Mouse (Mus musculus) hindbrain, embryonic 11.5 days (tissue): ENCODE measurements at regions not wholly inside any gene's neighbourhood (a gene's known extent, or its start where the extent isn't known, plus 50 kb on each side); places are given as distances from the start of the nearest gene placed in this dataset.

Experiments used
- ATAC-seq: fragments of 200-750 bp; cut with Nextera tagmentation; 2 replicates; pipeline ENCODE4 v1.8.0; 2017; ENCODE audit warnings: mild to moderate bottlenecking, moderate TSS enrichment, moderate library complexity; ENCODE audit not compliant: low FRiP score
- DNase-seq: peaks from one replicate; pipeline ENCODE4 v3.0.0-alpha.2; 2015; ENCODE audit warnings: low spot score
- H3K27ac ChIP-seq: fragments of 300-500 bp; sonication (generic); 2 replicates; pipeline ENCODE4 v1.5.1; 2014; ENCODE audit warnings: mild to moderate bottlenecking, low read depth, low read length
- H3K27me3 ChIP-seq: fragments of 300-500 bp; sonication (generic); 2 replicates; pipeline ENCODE4 v1.6.1; 2014; ENCODE audit warnings: mild to moderate bottlenecking, low read length, moderate library complexity, mixed read lengths; ENCODE audit not compliant: control insufficient read depth, insufficient read depth
- H3K36me3 ChIP-seq: fragments of 300-500 bp; sonication (generic); 2 replicates; pipeline ENCODE4 v1.6.1; 2014; ENCODE audit warnings: mild to moderate bottlenecking, low read length, moderate library complexity, mixed read lengths; ENCODE audit not compliant: control insufficient read depth, insufficient read depth
- H3K4me1 ChIP-seq: fragments of 300-500 bp; sonication (generic); replicated peaks from 2 replicates; pipeline ENCODE4 v1.6.1; 2014; ENCODE audit warnings: low read length, mixed read lengths; ENCODE audit not compliant: control insufficient read depth, insufficient read depth
- H3K4me2 ChIP-seq: fragments of 300-500 bp; sonication (generic); replicated peaks from 2 replicates; pipeline ENCODE4 v1.6.1; 2014; ENCODE audit warnings: mild to moderate bottlenecking, low read depth, low read length
- H3K4me3 ChIP-seq: fragments of 300-500 bp; sonication (generic); 2 replicates; pipeline ENCODE4 v1.5.1; 2014; ENCODE audit warnings: low read depth, low read length
- H3K9ac ChIP-seq: fragments of 300-500 bp; sonication (generic); 2 replicates; pipeline ENCODE4 v1.6.1; 2014; ENCODE audit warnings: low read depth, low read length
- H3K9me3 ChIP-seq: fragments of 300-500 bp; sonication (generic); 2 replicates; pipeline ENCODE4 v1.6.1; 2016; ENCODE audit warnings: low read length; ENCODE audit not compliant: control insufficient read depth
- WGBS: fragments of 180-500 bp; shearing (Covaris S2); extraction: QIAGEN DNeasy Blood & Tissue Kit; methylation state at CpG from one replicate; pipeline ENCODE4 v1.1.7; 2014; 5-methylcytosine and 5-hydroxymethylcytosine counted together

DNA sequence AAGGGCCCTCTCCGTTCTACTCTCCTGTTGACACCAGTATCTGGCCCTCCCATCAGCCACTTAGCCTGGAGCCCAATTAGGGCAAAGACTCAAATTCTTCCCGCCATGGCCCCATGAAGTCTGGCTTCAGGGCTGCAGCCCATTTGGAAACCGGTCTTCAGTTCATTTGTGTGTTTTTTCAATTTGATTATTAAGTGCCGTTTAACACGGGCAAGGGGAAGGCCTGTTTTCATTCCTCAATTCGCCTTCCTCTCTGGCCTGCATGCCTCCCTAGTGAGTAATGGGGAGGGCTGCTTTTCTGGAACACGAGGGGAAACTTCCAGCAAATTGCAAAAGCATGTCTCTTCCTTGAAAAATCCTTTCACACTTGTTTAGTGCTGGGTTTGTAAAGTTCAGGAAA is 89.1 kb upstream of the Rbpj start:
- H3K36me3 ChIP-seq = no peaks in the 10 kb centered on the region
- H3K9me3 ChIP-seq = no peaks in the 10 kb centered on the region
- no peak for ATAC-seq
- no peak for DNase-seq
- no peak overlapping the region for H3K4me3 ChIP-seq
- H3K27me3 ChIP-seq = no peaks in the 10 kb centered on the region
- WGBS = 74% methylated on average over 7 of the region's 7 CpGs
- H3K4me1 ChIP-seq = no peaks in the 10 kb centered on the region
- no peak overlapping the region for H3K27ac ChIP-seq
- no peak overlapping the region for H3K9ac ChIP-seq
- H3K4me2 ChIP-seq = no peak overlapping the region

DNA sequence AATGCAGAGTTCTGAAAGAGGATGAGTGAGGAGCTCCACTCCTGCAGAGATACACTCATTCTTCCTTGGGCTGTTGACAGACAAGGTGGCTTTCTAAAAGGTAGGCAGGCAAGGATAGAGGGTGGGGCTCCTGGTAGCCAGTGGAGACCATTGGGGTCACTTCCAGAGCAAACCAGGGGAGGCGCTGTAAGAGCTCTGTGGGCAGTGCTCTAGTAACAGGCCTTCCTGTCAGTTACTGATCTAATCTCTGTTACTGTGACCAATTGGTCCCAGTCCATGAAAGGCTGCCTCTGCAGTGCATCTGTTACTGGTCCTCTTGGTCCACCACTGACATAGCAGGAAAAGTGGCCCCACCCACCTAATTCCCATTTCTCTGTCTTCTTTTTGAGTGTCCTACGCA is 88.3 kb upstream of the Rbpj start:
- H3K4me3 ChIP-seq = no peak overlapping the region
- no peaks in the 10 kb centered on the region for H3K9me3 ChIP-seq
- ATAC-seq (no peak), DNase-seq (no peak)
- H3K27ac ChIP-seq = no peak overlapping the region
- H3K9ac ChIP-seq = no peak overlapping the region
- no peaks in the 10 kb centered on the region for H3K4me1 ChIP-seq
- H3K27me3 ChIP-seq = no peaks in the 10 kb centered on the region
- 80% methylated on average over 2 of the region's 2 CpGs for WGBS
- no peak overlapping the region for H3K4me2 ChIP-seq
- H3K36me3 ChIP-seq = no peaks in the 10 kb centered on the region

DNA sequence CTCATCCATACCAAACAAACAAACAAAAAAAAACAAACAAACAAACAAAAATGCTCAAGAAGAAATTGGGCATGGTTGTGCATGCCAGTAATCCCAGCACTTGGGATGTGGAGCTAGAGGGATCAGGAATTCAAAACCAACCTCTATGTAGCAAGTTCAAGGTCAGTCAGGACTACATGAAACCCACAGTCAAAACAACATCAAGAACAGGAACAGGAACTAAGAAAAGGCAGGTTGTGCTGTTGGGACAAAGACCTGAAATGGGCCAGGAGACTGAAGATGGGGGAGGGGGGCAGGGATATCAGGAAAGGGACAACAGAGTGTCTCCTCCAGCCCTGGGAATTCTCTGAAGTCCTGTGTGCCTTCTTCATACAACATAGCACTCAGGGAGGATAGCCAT is 87.8 kb upstream of the Rbpj start:
- no peak overlapping the region for H3K4me2 ChIP-seq
- H3K9me3 ChIP-seq = no peaks in the 10 kb centered on the region
- DNase-seq (no peak), ATAC-seq (no peak)
- H3K27me3 ChIP-seq = no peaks in the 10 kb centered on the region
- no peaks in the 10 kb centered on the region for H3K36me3 ChIP-seq
- no peak overlapping the region for H3K4me3 ChIP-seq
- H3K4me1 ChIP-seq = no peaks in the 10 kb centered on the region
- H3K27ac ChIP-seq = no peak overlapping the region
- H3K9ac ChIP-seq = no peak overlapping the region

DNA sequence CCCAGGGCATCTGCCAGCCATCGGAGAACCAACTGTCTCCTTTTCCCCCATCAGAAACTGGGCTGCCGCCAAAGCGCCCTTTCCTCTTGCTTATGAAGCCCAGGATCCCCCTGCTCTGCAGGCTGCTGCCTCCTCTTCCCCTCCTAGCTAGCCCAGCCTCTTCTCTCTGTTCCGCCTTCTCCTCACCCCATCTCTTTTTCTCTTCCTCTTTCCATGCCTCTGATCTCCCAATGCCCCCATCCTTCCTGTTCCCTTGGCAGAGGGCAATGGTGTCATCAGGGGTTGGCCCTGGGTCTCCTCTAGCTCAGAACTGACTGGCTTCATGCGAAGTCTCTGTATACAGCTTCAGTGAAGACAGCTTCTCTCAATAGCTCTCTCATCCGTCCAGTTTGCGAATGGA is 87.4 kb upstream of the Rbpj start:
- H3K27me3 ChIP-seq = no peaks in the 10 kb centered on the region
- H3K4me2 ChIP-seq = no peak overlapping the region
- DNase-seq (no peak), ATAC-seq (no peak)
- no peak overlapping the region for H3K27ac ChIP-seq
- 92% methylated on average over 7 of the region's 7 CpGs for WGBS
- no peak overlapping the region for H3K9ac ChIP-seq
- no peaks in the 10 kb centered on the region for H3K36me3 ChIP-seq
- no peaks in the 10 kb centered on the region for H3K4me1 ChIP-seq
- H3K4me3 ChIP-seq = no peak overlapping the region
- H3K9me3 ChIP-seq = no peaks in the 10 kb centered on the region

- no peaks in the 10 kb centered on the region for H3K36me3 ChIP-seq
- H3K9ac ChIP-seq = no peak overlapping the region
- DNase-seq (no peak), ATAC-seq (no peak)
- no peaks in the 10 kb centered on the region for H3K27me3 ChIP-seq
- H3K9me3 ChIP-seq = no peaks in the 10 kb centered on the region
- H3K4me3 ChIP-seq = no peak overlapping the region
- H3K4me1 ChIP-seq = no peaks in the 10 kb centered on the region
- no peak overlapping the region for H3K4me2 ChIP-seq
- 80% methylated on average over 17 of the region's 17 CpGs for WGBS
- H3K27ac ChIP-seq = no peak overlapping the region
These were observed 86.3 kb upstream of the Rbpj start for GRCm38 (mm10) chr5:53379612-53380011.

DNA sequence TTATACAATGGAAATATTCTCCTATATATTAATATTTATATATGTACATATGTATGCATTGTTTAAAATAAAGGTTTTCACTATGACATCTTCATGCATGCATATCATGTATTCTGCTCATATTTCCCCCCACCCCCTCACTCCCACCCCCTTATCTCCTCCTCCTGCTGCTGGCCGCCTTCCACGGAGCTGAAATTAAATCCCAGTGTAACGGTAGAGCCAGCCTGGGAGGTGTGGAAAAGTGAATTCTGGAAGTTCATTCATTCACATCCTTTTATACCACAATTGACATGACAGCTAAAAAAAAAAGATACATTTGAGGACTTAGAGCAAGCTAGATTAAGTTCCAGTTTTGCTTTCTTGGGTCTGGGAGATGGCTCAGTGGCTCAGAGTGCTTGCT is 85.7 kb upstream of the Rbpj start:
- H3K27me3 ChIP-seq = no peaks in the 10 kb centered on the region
- no peak overlapping the region for H3K9ac ChIP-seq
- no peak overlapping the region for H3K27ac ChIP-seq
- no peak overlapping the region for H3K4me3 ChIP-seq
- no peaks in the 10 kb centered on the region for H3K36me3 ChIP-seq
- ATAC-seq = no peak
- H3K4me2 ChIP-seq = no peak overlapping the region
- H3K9me3 ChIP-seq = no peaks in the 10 kb centered on the region
- DNase-seq = no peak
- no peaks in the 10 kb centered on the region for H3K4me1 ChIP-seq
- WGBS = 61% methylated on average over 3 of the region's 3 CpGs

- Histone ChIP-seq H3K9ac (no peak overlapping the region), H3K36me3 (no peaks in the 10 kb centered on the region), H3K4me2 (no peak overlapping the region), H3K27me3 (no peaks in the 10 kb centered on the region), H3K27ac (no peak overlapping the region), H3K4me3 (no peak overlapping the region), H3K9me3 (no peaks in the 10 kb centered on the region), H3K4me1 (no peaks in the 10 kb centered on the region)
- DNase-seq (no peak), ATAC-seq (no peak)
- WGBS = 78% methylated on average over 13 of the region's 13 CpGs
These were observed 84.3 kb upstream of the Rbpj start for GRCm38 (mm10) chr5:53381492-53382199.

DNA sequence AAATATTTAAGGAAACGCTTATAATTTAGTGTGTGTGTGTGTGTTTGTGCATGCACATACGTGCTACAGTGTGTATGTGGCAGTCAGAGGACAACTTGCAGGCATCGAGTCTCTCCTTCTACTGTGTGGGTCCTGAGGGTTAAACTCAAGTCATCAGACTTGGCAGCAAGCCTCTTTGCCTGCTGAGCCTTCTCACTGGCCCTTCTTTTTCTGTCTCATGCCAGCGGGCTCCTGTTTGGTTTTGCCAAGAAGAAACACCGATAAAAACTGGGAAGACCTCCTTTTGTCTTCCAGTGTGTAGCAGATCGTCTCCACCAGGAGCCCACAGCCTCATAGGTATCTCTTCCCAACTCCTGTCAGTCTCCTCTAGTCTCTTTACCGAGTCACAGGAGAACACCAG is 81.9 kb upstream of the Rbpj start:
- Histone ChIP-seq H3K27me3 (no peaks in the 10 kb centered on the region), H3K27ac (no peak overlapping the region), H3K4me3 (no peak overlapping the region), H3K9ac (no peak overlapping the region), H3K4me1 (no peaks in the 10 kb centered on the region), H3K9me3 (no peaks in the 10 kb centered on the region), H3K4me2 (no peak overlapping the region), H3K36me3 (no peaks in the 10 kb centered on the region)
- no peak for ATAC-seq
- no peak for DNase-seq
- 92% methylated on average over 7 of the region's 7 CpGs for WGBS

DNA sequence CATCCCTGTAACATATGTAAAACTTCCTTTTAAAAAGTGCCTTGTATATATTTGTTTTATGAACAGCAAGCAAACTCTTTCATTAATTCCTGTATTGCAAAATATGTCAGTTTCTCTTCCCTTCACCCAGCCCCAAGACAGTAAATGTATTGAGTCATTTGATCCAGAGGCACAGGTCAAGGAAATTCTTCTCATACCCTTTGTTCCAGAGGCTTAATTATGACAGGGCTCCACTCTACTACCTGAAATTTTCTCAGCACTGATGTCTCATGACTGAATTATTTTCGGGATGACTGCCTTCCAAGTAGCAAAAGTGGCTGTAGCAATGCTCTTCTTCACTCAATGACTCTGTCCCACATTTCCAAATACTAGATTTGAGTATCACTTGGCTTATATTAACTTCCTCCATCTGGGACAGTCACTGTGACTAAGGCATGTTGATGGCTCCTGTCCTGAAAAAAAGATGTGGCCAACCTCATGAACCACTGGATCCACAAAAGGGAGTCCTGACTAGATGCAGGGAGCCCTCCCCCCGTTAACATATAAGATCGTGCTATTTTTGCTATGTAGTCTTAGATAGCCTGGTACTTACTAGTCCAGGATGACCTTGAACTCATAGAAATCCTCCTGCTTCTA is 80.3 kb upstream of the Rbpj start:
- Histone ChIP-seq H3K4me1 (no peaks in the 10 kb centered on the region), H3K27me3 (no peaks in the 10 kb centered on the region), H3K4me3 (no peak overlapping the region), H3K4me2 (no peak overlapping the region), H3K9ac (no peak overlapping the region), H3K27ac (no peak overlapping the region), H3K36me3 (no peaks in the 10 kb centered on the region), H3K9me3 (no peaks in the 10 kb centered on the region)
- 90% methylated on average over 3 of the region's 3 CpGs for WGBS
- no peak for ATAC-seq
- DNase-seq = no peak
